8 mouse cellular contexts compared by ENCODE assay signal in genomic region chr8:71701414-71702086, GRCm38 (mm10). TPM values are rescaled to one million over a fixed set of nuclear protein-coding genes. Genes with fewer than 3 reads are reported as not detected.
DNase-seq lines count a peak whose midpoint lies in the region; ATAC-seq and TF ChIP-seq lines count a peak whose summit lies in the region.

Gene B3gnt3 (minus strand): TSS chr8:71701789.

- no peaks in the 10 kb centered on the region for H3K4me1 ChIP-seq in kidney, adult 2 months (ENCODE audit: control insufficient read depth, insufficient read depth, low read length)
- peaks cover 11% of the 10 kb centered on the region; the same call in 1 of the 2 replicates for H3K4me1 ChIP-seq in intestine, embryonic 15.5 days (replicated peaks)

- 17% methylated on average over 32 of the region's 34 CpGs for WGBS in kidney, adult 2 months
- 13% methylated on average over 32 of the region's 34 CpGs for WGBS in intestine, embryonic 15.5 days

- ATAC-seq in common myeloid progenitor, adult 5-6 weeks (replicated peaks; ENCODE audit: low read depth, poor library complexity, severe bottlenecking): peak; percentile 15
- peak; percentile 80 for ATAC-seq in intestine, embryonic 15.5 days
- ATAC-seq in monocyte, adult 5-6 weeks (replicated peaks; ENCODE audit: insufficient number of reproducible peaks, low FRiP score, low TSS enrichment, poor library complexity, severe bottlenecking): peak; percentile 19; the same call in 1 of the 2 replicates

- peak within 1 kb of the TSS; percentile 42 for H3K4me3 ChIP-seq in kidney, adult 2 months (ENCODE audit: insufficient read depth, low read depth, low read length)
- H3K4me3 ChIP-seq in intestine, embryonic 15.5 days (replicated peaks): peak within 1 kb of the TSS; percentile 39

- no peak for DNase-seq in kidney, adult 2 months
- DNase-seq in kidney, adult 8-10 months: no peak
- DNase-seq in Muller cell, postnatal 12 days (ENCODE audit: inconsistent ontology term): no peak
- DNase-seq in left cerebral cortex, adult 11 months (ENCODE audit: low spot score): no peak
- DNase-seq in cerebellum, postnatal 14 days: no peak

- H3K27me3 ChIP-seq in kidney, adult 2 months (replicated peaks; ENCODE audit: control insufficient read depth, insufficient read depth, low read length): no peaks in the 10 kb centered on the region
- H3K27me3 ChIP-seq in intestine, embryonic 15.5 days (replicated peaks): peaks cover 23% of the 10 kb centered on the region

- H3K9ac ChIP-seq in intestine, embryonic 15.5 days: peak within 1 kb of the TSS; percentile 46

- no peak for TF ChIP-seq CTCF in kidney, adult 2 months (conservative IDR thresholded peaks at IDR 0.05; ENCODE audit: insufficient read depth, insufficient read length, low read depth, low read length)

- TF ChIP-seq POLR2A in kidney, adult 2 months (IDR thresholded peaks at IDR 0.05; ENCODE audit: low read depth, low read length): no peak

- no peaks in the 10 kb centered on the region for H3K36me3 ChIP-seq in kidney, adult 2 months (ENCODE audit: control insufficient read depth, insufficient read depth, low read length)
- H3K36me3 ChIP-seq in intestine, embryonic 15.5 days: no peaks in the 10 kb centered on the region

- no peaks in the 10 kb centered on the region for H3K9me3 ChIP-seq in intestine, embryonic 15.5 days

- peak within 1 kb of the TSS; percentile 71 for H3K27ac ChIP-seq in kidney, adult 2 months (ENCODE audit: insufficient read depth, low read depth, low read length)
- peak within 1 kb of the TSS; percentile 74 for H3K27ac ChIP-seq in intestine, embryonic 15.5 days

- H3K4me2 ChIP-seq in intestine, embryonic 15.5 days (replicated peaks): peak within 1 kb of the TSS; percentile 60

RNA-seq across cellular contexts. Expression of gene B3gnt3, which starts in this region (rescaled TPM):
- polyA plus RNA-seq in kidney, adult 2 months (2012; rRNA removed): 5.5 and 5.9 TPM in 2 replicates
- 0.23 TPM in 1 of 2 replicates, not detected in the other for total RNA-seq in common myeloid progenitor, adult 5-6 weeks (2017)
- 16.0 and 17.0 TPM in 2 replicates for polyA plus RNA-seq in intestine, embryonic 15.5 days (2015; fragmentation: Nextera tagmentation; extraction: Ambion mirVana)
- 0.29 to 0.75 TPM in 2 of 3 replicates, not detected in the other for total RNA-seq in monocyte, adult 5-6 weeks (2017)

Comparison
In these comparisons a context has a peak if more than half of its experiments do, and no peak if none do; other contexts are left out.
1. Peak in ATAC-seq in common myeloid progenitor, adult 5-6 weeks; RNA of the gene not detected or under 1 TPM.
2. Peak in ATAC-seq in monocyte, adult 5-6 weeks; RNA of the gene not detected or under 1 TPM.
3. ATAC-seq: peak in every context shown above with its lines; median percentile 80 in intestine, embryonic 15.5 days; 19 in monocyte, adult 5-6 weeks; 15 in common myeloid progenitor, adult 5-6 weeks.